Mouse (Mus musculus) cerebellum, adult (tissue): ENCODE measurements around the gene Pank4.

Experiments used
- ATAC-seq: cut with Nextera tagmentation; 2 replicates; pipeline ENCODE4 v1.9.2; 2017; ENCODE audit warnings: mild to moderate bottlenecking, moderate library complexity, mixed read lengths; ENCODE audit not compliant: insufficient number of reproducible peaks, low FRiP score, low TSS enrichment

Pank4 gene

GRCm38 (mm10) chr4:154964581-154965235 is 785 bp downstream of the Pank4 start:
- ATAC-seq = no peak; the same call in 1 of the 2 replicates

- no peak for ATAC-seq
These were observed 1.9 kb downstream of the Pank4 start for GRCm38 (mm10) chr4:154965856-154966255.

GRCm38 (mm10) chr4:154967173-154967572 is 3.2 kb downstream of the Pank4 start:
- ATAC-seq = no peak

GRCm38 (mm10) chr4:154972546-154972945 is 8.6 kb downstream of the Pank4 start:
- ATAC-seq = no peak

GRCm38 (mm10) chr4:154974163-154974611 is 10.3 kb downstream of the Pank4 start:
- no peak for ATAC-seq

- ATAC-seq = no peak
These were observed 16.2 kb downstream of the Pank4 start for GRCm38 (mm10) chr4:154980110-154980509.

- no peak for ATAC-seq
These were observed 17.2 kb downstream of the Pank4 start for GRCm38 (mm10) chr4:154981076-154981475.

- ATAC-seq = no peak
These were observed 17.6 kb downstream of the Pank4 start for GRCm38 (mm10) chr4:154981530-154981929.

GRCm38 (mm10) chr4:154982247-154983120 is 18.6 kb downstream of the Pank4 start:
- no peak for ATAC-seq

- ATAC-seq = no peak
These were observed 19.8 kb downstream of the Pank4 start for GRCm38 (mm10) chr4:154983767-154984166.

- ATAC-seq = no peak
These were observed 21.3 kb downstream of the Pank4 start for GRCm38 (mm10) chr4:154985151-154985777.

- ATAC-seq = no peak
These were observed 22.2 kb downstream of the Pank4 start for GRCm38 (mm10) chr4:154986096-154986495.

- no peak for ATAC-seq
These were observed 22.8 kb downstream of the Pank4 start for GRCm38 (mm10) chr4:154986750-154987149.

GRCm38 (mm10) chr4:154994876-154995275 is 31.0 kb downstream of the Pank4 start:
- ATAC-seq = no peak

- no peak for ATAC-seq
These were observed 32.7 kb downstream of the Pank4 start for GRCm38 (mm10) chr4:154996572-154997154.

- ATAC-seq = no peak
These were observed 35.5 kb downstream of the Pank4 start for GRCm38 (mm10) chr4:154999379-154999778.

GRCm38 (mm10) chr4:155005278-155005677 is 41.4 kb downstream of the Pank4 start:
- ATAC-seq = no peak

GRCm38 (mm10) chr4:155006296-155006695 is 42.4 kb downstream of the Pank4 start:
- no peak for ATAC-seq

GRCm38 (mm10) chr4:155007641-155008040 is 43.7 kb downstream of the Pank4 start:
- no peak for ATAC-seq

GRCm38 (mm10) chr4:155008075-155008474 is 44.2 kb downstream of the Pank4 start:
- ATAC-seq = no peak

GRCm38 (mm10) chr4:155009216-155009615 is 45.3 kb downstream of the Pank4 start:
- no peak for ATAC-seq
